Mouse (Mus musculus) lung, embryonic 14.5 days (tissue): Measurements from ENCODE around the gene Homez. TPM values are rescaled to one million over a fixed set of nuclear protein-coding genes. Genes with fewer than 3 reads are reported as not detected.

ENCODE experiments used
- ATAC-seq: fragments of 200-750 bp; cut with Nextera tagmentation; 2 replicates; pipeline ENCODE4 v1.8.0; 2017; ENCODE audit warnings: mild to moderate bottlenecking, moderate TSS enrichment, moderate library complexity; ENCODE audit not compliant: insufficient read depth
- DNase-seq: peaks from one replicate; pipeline ENCODE4 v3.0.0-alpha.2; 2015
- H3K27ac ChIP-seq: fragments of 300-500 bp; sonication (generic); 2 replicates; pipeline ENCODE4 v1.5.1; 2014; ENCODE audit warnings: low read depth, mild to moderate bottlenecking, moderate library complexity
- H3K27me3 ChIP-seq: fragments of 300-500 bp; sonication (generic); 2 replicates; pipeline ENCODE4 v1.6.1; 2014; ENCODE audit warnings: low read length, control low read depth; ENCODE audit not compliant: insufficient read depth
- H3K36me3 ChIP-seq: fragments of 300-500 bp; sonication (generic); 2 replicates; pipeline ENCODE4 v1.6.1; 2014; ENCODE audit warnings: control low read depth; ENCODE audit not compliant: insufficient read depth
- H3K4me1 ChIP-seq: fragments of 300-500 bp; sonication (generic); 2 replicates; pipeline ENCODE4 v1.6.1; 2014; ENCODE audit warnings: antibody characterized with exemption, control low read depth; ENCODE audit not compliant: insufficient read depth
- H3K4me2 ChIP-seq: fragments of 300-500 bp; sonication (generic); 2 replicates; pipeline ENCODE4 v1.6.1; 2014; ENCODE audit warnings: mild to moderate bottlenecking
- H3K4me3 ChIP-seq: fragments of 300-500 bp; sonication (generic); 2 replicates; pipeline ENCODE4 v1.5.1; 2014; ENCODE audit warnings: low read depth, low read length
- H3K9ac ChIP-seq: fragments of 300-500 bp; sonication (generic); 2 replicates; pipeline ENCODE4 v1.6.1; 2014
- H3K9me3 ChIP-seq: fragments of 300-500 bp; sonication (generic); 2 replicates; pipeline ENCODE4 v1.6.1; 2016; ENCODE audit warnings: low read depth, low read length, control low read depth
- CTCF ChIP-seq: IDR thresholded peaks from 2 replicates; pipeline ENCODE4 v1.5.1; 2016; ENCODE audit warnings: antibody characterized with exemption, low read depth
- WGBS: fragments of 180-500 bp; shearing (Covaris S2); extraction: QIAGEN DNeasy Blood & Tissue Kit; methylation state at CpG from one replicate; pipeline ENCODE4 v1.1.7; 2014; 5-methylcytosine and 5-hydroxymethylcytosine counted together
- polyA plus RNA-seq: library from polyadenylated mRNA; unstranded; fragments of >200 nt; fragmentation: Nextera tagmentation; extraction: Ambion mirVana; gene quantifications from 2 replicates; pipeline ENCODE4 v1.2.1, GENCODE M21; 2014

Gene Homez
- polyA plus RNA-seq, 1 experiment from 2014 or later, result 13.2 TPM

GRCm38 (mm10) chr14:54809668-54810033 is 61.1 kb downstream of the Homez start:
- H3K4me3 ChIP-seq, result no peak overlapping the region
- no peaks in the 10 kb centered on the region for H3K4me1 ChIP-seq
- TF ChIP-seq CTCF, result no peak
- no peaks in the 10 kb centered on the region for H3K36me3 ChIP-seq
- WGBS, result 67% methylated on average over 3 of the region's 3 CpGs
- no peak overlapping the region for H3K9ac ChIP-seq
- no peak for DNase-seq
- H3K27ac ChIP-seq, result no peak overlapping the region
- ATAC-seq, result no peak
- no peaks in the 10 kb centered on the region for H3K27me3 ChIP-seq
- no peaks in the 10 kb centered on the region for H3K9me3 ChIP-seq
- no peak overlapping the region for H3K4me2 ChIP-seq

GRCm38 (mm10) chr14:54808718-54809667 is 61.8 kb downstream of the Homez start:
- no peak overlapping the region for H3K27ac ChIP-seq
- ATAC-seq (no peak), DNase-seq (no peak)
- H3K36me3 ChIP-seq, result no peaks in the 10 kb centered on the region
- no peak overlapping the region for H3K4me3 ChIP-seq
- 49% methylated on average over 4 of the region's 4 CpGs for WGBS
- TF ChIP-seq CTCF, result no peak
- H3K27me3 ChIP-seq, result no peaks in the 10 kb centered on the region
- no peaks in the 10 kb centered on the region for H3K9me3 ChIP-seq
- H3K4me1 ChIP-seq, result no peaks in the 10 kb centered on the region
- no peak overlapping the region for H3K9ac ChIP-seq
- no peak overlapping the region for H3K4me2 ChIP-seq

- H3K27ac ChIP-seq, result no peak overlapping the region
- H3K27me3 ChIP-seq, result no peaks in the 10 kb centered on the region
- no peaks in the 10 kb centered on the region for H3K9me3 ChIP-seq
- H3K36me3 ChIP-seq, result no peaks in the 10 kb centered on the region
- H3K4me1 ChIP-seq, result no peaks in the 10 kb centered on the region
- ATAC-seq (no peak), DNase-seq (no peak)
- WGBS, result 70% methylated on average over 4 of the region's 4 CpGs
- H3K9ac ChIP-seq, result no peak overlapping the region
- no peak overlapping the region for H3K4me2 ChIP-seq
- H3K4me3 ChIP-seq, result no peak overlapping the region
- TF ChIP-seq CTCF, result no peak
Measured at GRCm38 (mm10) chr14:54806124-54806523, 64.6 kb downstream of the Homez start.

Other genes with a start within 250 kb of the Homez start
- not detected in 2 replicates for gene Psmb11, start 249.5 kb downstream of the Homez start, polyA plus RNA-seq
- not detected in 2 replicates for gene Gm17606, start 230.0 kb downstream of the Homez start, polyA plus RNA-seq
- gene Cdh24, start 229.6 kb downstream of the Homez start, polyA plus RNA-seq, result 5.2 and 5.4 TPM in 2 replicates
- gene 1700123O20Rik, start 184.7 kb downstream of the Homez start, polyA plus RNA-seq, result 77.4 and 83.2 TPM in 2 replicates
- 120 and 122 TPM in 2 replicates for gene Acin1, start 184.0 kb downstream of the Homez start, polyA plus RNA-seq
- 0.12 and 0.15 TPM in 2 replicates for gene Gm29776, start 172.1 kb downstream of the Homez start, polyA plus RNA-seq
- not detected in 2 replicates for gene Cebpe, start 158.8 kb downstream of the Homez start, polyA plus RNA-seq
- gene Slc7a8, start 89.0 kb downstream of the Homez start, polyA plus RNA-seq, result 2.7 and 3.0 TPM in 2 replicates
- gene Rnf212b, start 56.8 kb downstream of the Homez start, polyA plus RNA-seq, result not detected in 2 replicates
- 1.5 and 1.6 TPM in 2 replicates for gene Ppp1r3e, start 6.6 kb upstream of the Homez start, polyA plus RNA-seq
- 3.4 and 3.9 TPM in 2 replicates for gene Bcl2l2, start 12.4 kb upstream of the Homez start, polyA plus RNA-seq
- not detected in 2 replicates for gene Gm20521, start 12.5 kb upstream of the Homez start, polyA plus RNA-seq
- 134 and 139 TPM in 2 replicates for gene Pabpn1, start 21.5 kb upstream of the Homez start, polyA plus RNA-seq
- gene Slc22a17, start 42.2 kb upstream of the Homez start, polyA plus RNA-seq, result 27.0 and 29.2 TPM in 2 replicates
- 29.3 and 33.7 TPM in 2 replicates for gene Efs, start 55.2 kb upstream of the Homez start, polyA plus RNA-seq
- not detected in 2 replicates for gene Il25, start 61.7 kb upstream of the Homez start, polyA plus RNA-seq
- 0.22 and 0.31 TPM in 2 replicates for gene Cmtm5, start 65.3 kb upstream of the Homez start, polyA plus RNA-seq
- gene Myh6, start 96.0 kb upstream of the Homez start, polyA plus RNA-seq, result 4.6 and 87.1 TPM in 2 replicates
- gene Gm17428, start 106.0 kb upstream of the Homez start, polyA plus RNA-seq, result not detected in 2 replicates
- 1.8 and 3.6 TPM in 2 replicates for gene Myh7, start 123.7 kb upstream of the Homez start, polyA plus RNA-seq
- 75.0 and 81.6 TPM in 2 replicates for gene Ngdn, start 144.5 kb upstream of the Homez start, polyA plus RNA-seq
- 3.4 and 3.5 TPM in 2 replicates for gene Zfhx2, start 221.4 kb upstream of the Homez start, polyA plus RNA-seq
- 19.2 and 20.1 TPM in 2 replicates for gene Thtpa, start 223.8 kb upstream of the Homez start, polyA plus RNA-seq
- 14.7 and 16.3 TPM in 2 replicates for gene Ap1g2, start 235.6 kb upstream of the Homez start, polyA plus RNA-seq
- gene Jph4, start 246.0 kb upstream of the Homez start, polyA plus RNA-seq, result 0.16 and 0.37 TPM in 2 replicates